Mouse (Mus musculus) retina, postnatal 1 day (tissue): ENCODE measurements at regions not wholly inside any gene's neighbourhood (a gene's known extent, or its start where the extent isn't known, plus 50 kb on each side); places are given as distances from the start of the nearest gene placed in this dataset.

Experiments
- DNase-seq: peaks from one replicate; pipeline ENCODE4 v3.0.0-alpha.2; 2012

DNA sequence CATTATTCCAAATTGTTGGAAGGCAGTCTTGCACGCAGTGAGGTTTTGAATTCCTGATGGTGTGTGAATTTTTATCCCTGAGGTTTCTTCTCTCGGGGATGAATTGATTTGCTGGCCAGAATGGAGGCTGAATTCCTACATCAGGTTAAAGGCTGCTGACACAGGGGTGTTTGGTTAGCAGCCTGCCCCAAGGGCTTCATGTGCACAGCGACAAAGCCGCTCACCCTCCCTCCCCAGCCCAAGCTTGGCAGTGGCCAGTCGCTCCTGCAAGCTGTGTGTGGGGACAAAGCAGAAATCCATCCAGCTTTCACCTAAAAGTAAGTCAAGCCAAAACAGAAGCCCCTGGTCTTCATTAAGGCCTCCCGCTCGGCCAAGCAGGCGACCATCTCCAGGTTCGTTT, 151.4 kb upstream of the Eomes start:
- DNase-seq = no peak

DNA sequence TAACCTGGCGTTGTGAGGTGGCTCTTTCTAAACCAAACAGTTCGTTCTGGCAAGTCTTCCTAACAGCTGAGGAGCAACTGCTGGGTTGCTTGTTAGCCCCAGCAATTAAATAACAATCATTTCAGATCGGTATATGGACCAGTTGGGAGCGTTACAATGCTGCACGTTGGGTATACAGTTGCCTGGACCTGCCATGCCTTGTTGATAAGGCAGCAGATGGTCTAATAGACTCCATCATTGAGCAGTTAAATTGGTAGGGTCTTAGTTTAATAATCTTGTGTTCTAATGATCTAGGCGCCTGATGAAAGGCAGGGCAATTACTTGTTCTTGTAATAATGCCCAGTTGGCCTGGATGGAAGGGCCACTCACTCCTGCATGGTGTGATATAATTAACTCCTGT, 150.1 kb upstream of the Eomes start:
- peak; percentile 52 for DNase-seq

DNA sequence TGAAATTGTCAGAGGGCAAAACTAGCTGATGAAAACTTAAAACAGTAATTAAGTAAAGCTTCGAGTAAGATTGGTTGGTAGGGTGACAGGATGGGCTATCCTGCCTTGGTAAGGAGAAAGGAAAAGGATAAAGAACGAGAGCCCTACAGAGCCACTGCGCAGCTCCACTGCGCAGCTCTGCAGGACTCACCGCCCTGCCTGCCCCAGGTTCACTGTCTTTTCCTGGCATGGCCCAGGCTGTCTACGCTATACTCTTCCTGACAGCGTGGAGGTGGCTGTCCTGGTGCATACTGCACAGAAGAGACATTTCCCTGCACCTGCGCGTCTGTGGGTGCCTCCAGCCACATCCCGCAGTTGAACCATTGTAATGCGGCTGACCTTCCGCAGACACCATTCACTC, 136.6 kb upstream of the Eomes start:
- peak; percentile 44 for DNase-seq

GRCm38 (mm10) chr9:118354911-118355310, 123.1 kb upstream of the Eomes start:
- no peak for DNase-seq

DNA sequence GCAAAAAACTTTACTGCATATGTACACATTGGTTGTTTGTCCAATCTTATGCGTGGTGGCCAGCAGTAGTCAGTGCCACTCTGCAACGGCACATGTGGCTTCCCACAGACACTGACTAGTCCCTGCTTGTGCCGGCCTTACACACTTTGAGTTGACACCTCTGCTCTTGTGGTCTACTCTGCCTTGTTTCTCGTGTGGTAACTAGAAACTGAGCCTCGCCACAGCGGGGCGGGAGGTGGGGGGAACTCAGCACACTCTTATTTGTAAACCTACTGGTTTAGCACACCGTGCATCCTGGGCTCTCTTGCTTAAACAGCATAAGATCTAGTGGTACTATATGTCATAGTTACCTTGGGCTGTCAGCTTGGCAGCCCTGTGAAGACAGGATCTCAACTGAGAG, 120.6 kb upstream of the Eomes start:
- no peak for DNase-seq

DNA sequence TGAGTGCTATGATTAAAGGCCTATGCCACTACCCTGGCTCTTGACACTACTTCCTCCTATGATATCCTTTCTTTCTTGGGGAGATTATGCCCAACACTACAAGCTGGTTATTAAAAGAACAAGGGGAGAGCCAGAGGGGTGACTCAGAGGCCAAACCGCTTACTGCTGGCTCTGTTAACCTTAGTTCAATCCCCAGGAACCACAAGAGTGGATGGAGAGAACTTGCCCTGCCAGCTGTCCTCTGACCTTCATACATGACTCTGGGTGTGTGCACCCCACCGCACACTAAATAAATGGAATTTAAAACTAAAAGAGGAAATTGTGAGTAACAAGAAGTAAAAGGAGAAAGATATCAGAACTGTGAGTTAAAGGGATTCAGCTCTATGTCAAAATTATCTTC, 114.1 kb upstream of the Eomes start:
- no peak for DNase-seq

- DNase-seq = no peak
Observed at GRCm38 (mm10) chr9:118365431-118365830, 112.6 kb upstream of the Eomes start.

DNA sequence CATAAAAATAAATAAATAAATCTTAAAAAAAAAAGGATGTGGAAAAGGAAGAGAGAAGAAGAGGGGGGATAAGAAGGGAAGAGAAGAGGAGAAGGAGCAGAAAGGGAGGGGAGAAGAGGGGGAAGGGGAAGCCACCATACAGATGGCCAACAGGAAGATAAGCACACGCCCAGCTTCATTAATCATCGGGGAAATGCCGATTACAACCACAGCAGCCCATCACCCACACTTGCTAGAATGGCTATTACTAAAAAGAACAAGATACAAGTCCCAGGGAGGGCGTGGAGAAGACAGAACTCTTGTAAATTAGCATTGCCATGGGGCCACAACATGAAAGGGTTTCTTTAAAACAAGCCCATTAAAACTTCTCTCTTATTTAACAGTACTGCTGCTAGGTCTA, 110.7 kb upstream of the Eomes start:
- no peak for DNase-seq

GRCm38 (mm10) chr9:118370581-118370980, 107.4 kb upstream of the Eomes start:
- DNase-seq = peak; percentile 21

GRCm38 (mm10) chr9:118374680-118375079, 103.3 kb upstream of the Eomes start:
- DNase-seq = no peak

GRCm38 (mm10) chr9:118379055-118379454, 99.0 kb upstream of the Eomes start:
- peak; percentile 20 for DNase-seq

DNA sequence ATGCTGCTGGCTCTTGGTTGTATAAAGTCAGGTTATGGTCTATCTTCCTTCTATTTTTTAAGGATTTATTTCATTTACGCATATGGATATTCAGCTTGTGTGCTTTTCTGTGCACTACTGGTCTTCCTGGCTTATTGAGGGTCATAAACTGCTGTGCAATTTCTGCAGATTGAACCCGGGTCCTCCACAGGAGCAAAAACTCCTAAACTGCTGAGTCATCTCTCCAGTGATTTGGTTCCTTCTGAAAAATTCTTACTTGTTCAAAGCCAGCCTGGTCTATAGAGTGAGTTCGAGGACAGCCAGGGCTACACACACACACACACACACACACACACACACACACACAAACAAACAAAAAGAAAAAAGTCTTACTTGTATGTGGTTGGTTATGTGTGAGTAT, 95.5 kb upstream of the Eomes start:
- no peak for DNase-seq

- DNase-seq = no peak
Observed at GRCm38 (mm10) chr9:118384610-118385009, 93.4 kb upstream of the Eomes start.

DNA sequence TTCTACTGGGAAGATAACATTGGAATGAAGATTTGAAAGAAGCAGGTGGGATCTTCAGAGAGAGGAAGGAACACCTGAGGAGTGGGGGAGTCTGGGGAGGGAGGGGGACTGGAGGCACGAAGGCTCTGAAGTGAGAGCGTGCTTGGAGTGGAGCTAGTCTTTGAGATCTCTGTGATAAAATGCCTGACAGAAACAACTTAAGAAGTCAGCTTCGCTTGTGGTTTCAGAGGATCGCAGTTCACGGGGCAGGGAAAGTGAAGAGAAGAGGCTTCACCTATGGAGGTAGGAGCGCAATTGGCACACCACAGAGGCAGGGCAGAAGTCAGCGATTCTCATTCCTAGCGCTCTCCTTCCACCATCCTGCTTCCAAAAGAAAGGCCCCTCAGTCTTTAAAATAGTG, 90.4 kb upstream of the Eomes start:
- DNase-seq = no peak

GRCm38 (mm10) chr9:118389481-118390334, 88.3 kb upstream of the Eomes start:
- peak; percentile 30 for DNase-seq

- DNase-seq = no peak
Observed at GRCm38 (mm10) chr9:118390679-118391078, 87.3 kb upstream of the Eomes start.

GRCm38 (mm10) chr9:118391715-118392114, 86.3 kb upstream of the Eomes start:
- DNase-seq = no peak

DNA sequence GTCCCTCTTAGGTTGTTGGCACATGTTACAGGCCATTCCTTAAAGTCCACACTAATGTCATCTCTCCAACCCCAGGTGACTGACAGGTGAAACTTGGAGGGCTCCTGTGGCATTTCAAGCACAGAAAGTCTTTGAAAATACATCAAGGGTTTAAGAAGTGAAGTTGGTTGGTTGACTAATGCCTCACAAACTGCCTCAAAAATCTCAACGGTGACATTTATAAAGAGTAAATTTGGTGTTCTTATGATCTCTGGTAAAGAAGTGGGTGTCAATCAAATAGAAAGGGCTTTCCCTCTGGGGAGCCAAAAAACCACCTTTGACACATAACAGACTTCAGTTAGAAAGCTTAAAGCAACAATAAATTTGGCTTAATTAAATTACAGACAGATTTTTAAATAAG, 85.2 kb upstream of the Eomes start:
- DNase-seq = no peak

GRCm38 (mm10) chr9:118393567-118393966, 84.4 kb upstream of the Eomes start:
- DNase-seq = no peak

DNA sequence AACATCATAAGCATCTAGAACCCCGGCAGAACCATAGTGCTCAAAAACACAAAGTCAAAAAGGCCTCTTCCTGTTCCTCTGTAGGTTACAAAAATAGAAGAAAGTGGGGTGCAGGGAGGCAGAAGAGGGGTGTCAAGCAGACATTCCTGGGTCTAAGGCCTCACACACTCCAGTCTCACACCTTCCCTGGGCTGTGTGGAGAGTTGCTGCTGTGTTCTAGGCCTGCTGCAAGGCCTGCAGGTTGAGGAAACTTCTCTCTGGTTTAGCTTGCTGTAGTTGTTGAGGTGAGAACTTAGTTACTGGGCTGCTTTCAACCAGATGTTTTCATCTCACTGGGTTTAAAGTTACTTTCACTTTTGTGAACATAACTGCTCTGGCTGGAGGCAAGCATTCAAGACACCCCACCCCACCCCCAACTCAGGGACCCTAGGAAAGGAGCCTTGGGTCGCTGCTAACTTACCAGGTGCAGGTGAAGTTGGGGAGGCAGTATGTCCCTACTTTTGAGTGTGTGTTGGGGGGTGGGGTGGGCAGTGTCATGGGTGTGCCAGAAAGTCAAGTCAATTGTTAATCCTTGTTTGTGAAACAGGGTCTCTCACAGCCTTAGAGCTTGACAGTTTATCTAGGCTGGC, 81.5 kb upstream of the Eomes start:
- no peak for DNase-seq

GRCm38 (mm10) chr9:118400520-118400919, 77.5 kb upstream of the Eomes start:
- no peak for DNase-seq

DNA sequence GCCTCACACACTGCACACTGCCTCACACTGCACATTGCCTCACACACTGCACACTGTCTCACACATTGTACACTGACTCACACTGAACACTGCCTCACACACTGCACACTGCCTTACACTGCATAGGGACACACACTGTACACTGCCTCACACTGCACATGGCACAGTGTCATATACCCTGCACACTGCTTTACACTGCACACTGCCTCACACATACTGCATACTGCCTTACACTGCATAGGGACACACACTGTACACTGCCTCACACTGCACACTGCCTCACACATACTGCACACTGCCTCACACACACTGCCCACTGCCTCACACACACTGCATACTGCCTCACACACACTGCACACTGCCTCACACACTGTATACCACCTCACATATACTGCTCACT, 76.8 kb upstream of the Eomes start:
- DNase-seq = no peak

DNA sequence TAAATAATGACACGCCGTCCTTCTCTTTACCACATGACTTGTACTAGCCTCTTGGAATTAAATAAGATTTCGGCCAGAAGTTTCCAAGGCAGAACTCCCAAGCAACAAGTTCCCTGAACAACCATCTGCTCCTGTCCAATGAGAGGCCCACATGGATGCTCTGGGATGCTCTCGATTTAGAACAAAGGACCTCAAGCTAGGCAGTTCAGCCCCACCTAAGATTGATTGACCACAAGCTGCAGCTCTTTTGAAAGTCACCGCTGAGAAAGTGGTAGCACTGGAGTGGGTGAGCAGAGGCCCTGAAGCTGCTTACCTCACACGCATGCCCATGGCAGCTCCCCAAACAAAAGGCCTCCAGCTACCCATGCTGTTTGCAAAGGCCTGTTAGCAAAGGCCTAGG, 73.1 kb upstream of the Eomes start:
- DNase-seq = no peak

DNA sequence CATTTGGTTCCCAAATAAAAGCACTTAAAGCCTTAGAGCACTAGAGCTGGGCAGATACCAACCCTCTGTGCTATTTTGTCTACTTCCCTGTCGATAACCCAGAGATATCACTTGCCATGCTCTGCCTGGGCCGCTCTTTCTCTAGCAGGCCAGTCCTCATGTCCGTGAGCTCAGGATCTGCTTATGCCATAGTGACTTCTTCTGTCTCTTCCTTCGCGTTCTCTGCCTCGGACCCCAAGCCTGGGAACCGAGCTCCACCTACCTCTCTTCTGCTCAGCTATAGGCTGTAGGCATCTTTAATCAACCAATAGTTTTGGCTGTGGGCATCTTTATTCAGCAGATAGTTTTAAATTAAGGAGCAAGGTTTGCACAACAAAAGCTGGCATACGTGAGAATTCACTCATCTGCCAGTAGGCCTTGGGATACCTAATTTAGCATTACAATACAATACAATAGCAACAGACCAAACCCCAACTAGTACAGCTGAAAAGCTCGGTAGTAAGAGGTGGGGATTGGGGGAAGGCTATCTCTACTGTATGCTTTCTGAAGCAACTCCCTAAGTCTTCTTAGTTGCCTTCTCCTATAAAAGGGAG, 72.0 kb upstream of the Eomes start:
- DNase-seq = no peak
